Mouse (Mus musculus) heart, postnatal 0 days (tissue): ENCODE results near the gene Tcte1.

ENCODE experiments used
- CTCF ChIP-seq: IDR thresholded peaks from 2 replicates; pipeline ENCODE4 v1.5.1; 2016; ENCODE audit warnings: antibody characterized with exemption, control low read depth, low read depth
- EP300 ChIP-seq: IDR thresholded peaks from 2 replicates; pipeline ENCODE4 v1.6.1; 2016; ENCODE audit warnings: antibody characterized with exemption, low read depth

DNA sequence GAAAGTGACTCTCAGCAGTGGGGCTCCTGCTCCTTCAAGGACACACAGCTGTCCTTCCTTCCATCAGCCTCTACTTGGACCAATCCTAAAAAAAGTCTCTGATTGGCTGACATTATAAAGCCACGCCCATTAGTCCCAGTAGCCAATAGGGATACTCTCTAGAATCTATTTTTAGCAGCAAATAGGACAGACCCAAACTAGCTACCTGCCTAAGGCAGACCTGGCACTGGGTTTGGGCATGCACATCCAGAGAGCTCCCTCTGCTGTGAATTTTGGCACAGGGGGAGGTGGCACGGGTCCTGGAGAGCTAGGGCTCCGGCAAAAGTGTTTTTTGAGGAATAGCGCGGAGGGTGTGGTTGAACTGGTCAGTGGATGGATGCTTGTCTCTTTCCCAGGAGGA is 3.3 kb downstream of the Tcte1 start:
- TF ChIP-seq CTCF = no peak
- TF ChIP-seq EP300 = no peak
